Mouse (Mus musculus) heart, adult 2 months (tissue): Measurements from ENCODE around the gene Psma3. TPM values are rescaled to one million over a fixed set of nuclear protein-coding genes. Genes with fewer than 3 reads are reported as not detected.
A peak's percentile ranks its signal among the peaks of the same experiment; 100 is the strongest.
"Not testable (repeated sequence)": the region's sequence is repeated elsewhere in the genome, so short reads cannot be mapped to it uniquely, and the experiment has no call there.

Source experiments
- DNase-seq, 2 experiments: peaks; one replicate each; pipeline ENCODE4 v3.0.0; 2021
- H3K27ac ChIP-seq: fragments of 200-600 bp; 2 replicates; pipeline ENCODE4 v1.8.1; 2022
- H3K27me3 ChIP-seq: fragments of 200-500 bp; 2 replicates; pipeline ENCODE4 v1.6.1; 2012; ENCODE audit warnings: mild to moderate bottlenecking, low read length, inconsistent platforms, mixed read lengths; ENCODE audit not compliant: control insufficient read depth, insufficient read depth
- H3K36me3 ChIP-seq: fragments of 200-500 bp; 2 replicates; pipeline ENCODE4 v1.6.1; 2012; ENCODE audit warnings: low read length, inconsistent platforms; ENCODE audit not compliant: control insufficient read depth, insufficient read depth
- H3K4me1 ChIP-seq: fragments of 200-500 bp; 2 replicates; pipeline ENCODE4 v1.6.1; 2011; ENCODE audit warnings: low read length; ENCODE audit not compliant: control insufficient read depth, insufficient read depth
- H3K4me3 ChIP-seq: fragments of 200-600 bp; 2 replicates; pipeline ENCODE4 v1.8.1; 2022
- H3K79me2 ChIP-seq: fragments of 200-500 bp; replicated peaks from 2 replicates; pipeline ENCODE4 v1.6.1; 2012; ENCODE audit warnings: mild to moderate bottlenecking, inconsistent platforms, low read length, moderate library complexity, mixed read lengths; ENCODE audit not compliant: control insufficient read depth, insufficient read depth
- H3K9ac ChIP-seq: fragments of 200-500 bp; 2 replicates; pipeline ENCODE4 v1.6.1; 2012; ENCODE audit warnings: low read depth, mild to moderate bottlenecking, control low read depth, inconsistent platforms, low read length, mixed read lengths
- CTCF ChIP-seq: fragments of 200-600 bp; IDR thresholded peaks from 2 replicates; pipeline ENCODE4 v1.8.1; 2022; ENCODE audit warnings: antibody characterized with exemption, mild to moderate bottlenecking, moderate library complexity
- EP300 ChIP-seq: fragments of 200-500 bp; IDR thresholded peaks from 2 replicates; pipeline ENCODE4 v1.6.1; 2011; ENCODE audit warnings: low read depth, low read length, control low read depth; ENCODE audit not compliant: insufficient read depth
- POLR2A ChIP-seq: fragments of 200-500 bp; IDR thresholded peaks from 2 replicates; pipeline ENCODE4 v1.6.1; 2011; ENCODE audit warnings: mild to moderate bottlenecking, low read depth, low read length, control low read depth; ENCODE audit not compliant: insufficient read depth
- WGBS: fragments of 180-500 bp; shearing (Covaris S2); methylation state at CpG from one replicate; pipeline ENCODE4 v1.1.7; 2018; 5-methylcytosine and 5-hydroxymethylcytosine counted together
- intact Hi-C: fragments of 180-260 bp; cut with DNase I; formaldehyde crosslinking; loops from one replicate; pipeline ENCODE4 v1.15.1; 2025
- polyA plus RNA-seq: library from polyadenylated mRNA; depleted of rRNA; stranded (reverse); fragments of >200 nt; gene quantifications from 2 replicates; pipeline ENCODE4 v1.2.3, GENCODE M21; 2012
- total RNA-seq, 2 experiments: library from RNA; stranded (reverse); gene quantifications; 2 replicates each; pipeline ENCODE4 v1.2.3; 2021

Psma3 gene
- total and polyA plus RNA-seq, 3 experiments = 27.6 to 186 (median 174) TPM

DNA sequence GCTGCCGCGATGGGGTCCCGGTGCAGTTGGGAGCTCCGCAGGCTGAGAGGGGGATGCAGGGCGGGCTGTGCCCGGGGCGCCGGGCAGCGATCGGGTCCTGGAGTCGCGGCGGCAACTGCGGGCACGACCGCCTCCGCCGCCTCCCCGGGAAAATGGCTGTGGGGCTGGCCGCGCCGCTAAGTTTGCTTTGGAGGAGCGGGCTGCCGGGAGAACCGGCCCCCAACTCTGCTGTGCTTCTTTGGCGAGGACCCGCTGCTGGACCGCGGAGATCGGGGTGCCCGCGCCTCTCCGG, 41.7 kb downstream of the Psma3 start:
- TF ChIP-seq POLR2A (no peak), EP300 (no peak), CTCF (no peak)
- no peak for DNase-seq
- Histone ChIP-seq H3K36me3 (peaks cover 23% of the 10 kb centered on the region), H3K27ac (peak overlapping the region; percentile 94), H3K4me3 (peak overlapping the region; percentile 96), H3K9ac (peak overlapping the region; percentile 97), H3K4me1 (peaks cover 12% of the 10 kb centered on the region), H3K79me2 (0 out of 2 replicates have a peak, but pooled peaks cover 1% of the 10 kb centered on the region), H3K27me3 (no peaks in the 10 kb centered on the region)
- intact Hi-C loops = loop anchor here (2.0 kb wide), 1 partner anchor 47 kb away; no protein-coding TSS in a partner anchor
- under 1% methylated on average over 33 of the region's 33 CpGs for WGBS

DNA sequence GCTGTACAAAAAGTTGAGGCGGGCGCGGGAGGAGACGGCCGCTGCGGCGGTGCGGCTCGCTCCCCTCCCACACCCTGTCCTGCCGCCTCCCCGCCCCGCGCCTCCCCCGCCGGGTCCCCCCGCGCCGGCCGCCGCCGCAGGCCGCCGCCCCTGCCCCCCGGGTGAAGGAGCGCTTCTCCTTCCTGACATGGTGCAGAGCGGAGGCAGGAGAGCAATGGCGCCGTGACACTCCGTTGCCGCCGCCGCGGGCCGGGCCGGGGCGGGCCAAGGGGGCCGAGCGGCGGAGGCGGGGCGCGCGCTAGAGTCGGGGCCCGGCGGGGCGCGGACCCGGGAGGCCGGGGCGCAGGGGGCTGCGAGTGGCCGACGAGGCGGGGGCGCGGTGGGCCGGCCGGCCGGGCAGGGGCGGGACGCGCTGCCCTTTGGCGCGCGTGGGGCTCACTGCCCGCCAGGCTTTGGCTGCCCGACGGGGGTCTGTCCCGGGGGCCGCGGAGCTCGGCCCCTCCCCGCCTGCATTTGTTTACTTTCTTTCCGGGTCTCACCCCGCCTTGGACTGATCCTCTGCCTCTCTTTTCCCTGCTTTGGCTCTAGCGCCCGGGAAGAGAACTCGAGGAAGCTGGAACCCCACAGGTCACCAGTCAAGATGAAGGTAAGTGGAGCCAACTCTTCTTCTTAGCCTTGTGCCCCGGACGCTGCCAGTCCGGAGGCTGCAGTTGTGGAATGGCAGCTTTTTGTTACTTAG, 42.3 kb downstream of the Psma3 start:
- under 1% methylated on average over 29 of the region's 82 CpGs for WGBS

DNA sequence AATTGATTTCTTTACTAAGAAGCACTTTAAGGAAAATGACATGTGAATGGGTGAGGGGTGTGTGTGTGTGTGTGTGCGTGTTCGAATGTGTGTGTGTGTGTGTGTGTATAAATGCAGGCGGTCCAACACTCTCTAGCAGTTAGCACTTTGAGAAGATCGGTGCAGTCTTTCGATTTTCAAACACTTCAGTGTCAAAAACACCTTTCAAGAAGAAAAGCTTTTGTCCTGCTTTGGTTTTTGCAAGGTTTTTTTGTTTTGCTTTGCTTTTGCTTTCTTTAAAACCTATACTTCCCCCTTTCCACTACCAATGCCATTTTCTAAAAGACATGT, 42.8 kb downstream of the Psma3 start:
- Histone ChIP-seq H3K36me3 (peaks cover 18% of the 10 kb centered on the region), H3K9ac (peak overlapping the region; percentile 97), H3K4me3 (peak overlapping the region; percentile 96), H3K4me1 (peaks cover 7% of the 10 kb centered on the region), H3K79me2 (0 out of 2 replicates have a peak, but pooled peaks cover 1% of the 10 kb centered on the region), H3K27ac (peak overlapping the region; percentile 94), H3K27me3 (no peaks in the 10 kb centered on the region)
- no peak for TF ChIP-seq POLR2A
- TF ChIP-seq EP300 = no peak
- TF ChIP-seq CTCF = no peak
- 6% methylated on average over 5 of the region's 5 CpGs for WGBS
- DNase-seq = no peak
- intact Hi-C loops = loop anchor here (2.0 kb wide), 1 partner anchor 48 kb away; no protein-coding TSS in a partner anchor

More for the DNA sequence above, 42.3 kb downstream of the Psma3 start:
- no peaks in the 10 kb centered on the region for H3K27me3 ChIP-seq
- peak overlapping the region; percentile 97 for H3K9ac ChIP-seq
- no peak for TF ChIP-seq CTCF
- no peak; the same call in 1 of the 2 replicates for TF ChIP-seq POLR2A
- TF ChIP-seq EP300 = no peak
- H3K4me1 ChIP-seq = peaks cover 12% of the 10 kb centered on the region
- peak; percentile 78 for DNase-seq
- H3K79me2 ChIP-seq = 0 out of 2 replicates have a peak, but pooled peaks cover 1% of the 10 kb centered on the region
- H3K4me3 ChIP-seq = peak overlapping the region; percentile 96
- intact Hi-C loops = loop anchor here (2.0 kb wide), 1 partner anchor 48 kb away; no protein-coding TSS in a partner anchor
- H3K27ac ChIP-seq = peak overlapping the region; percentile 94
- peaks cover 24% of the 10 kb centered on the region for H3K36me3 ChIP-seq

DNA sequence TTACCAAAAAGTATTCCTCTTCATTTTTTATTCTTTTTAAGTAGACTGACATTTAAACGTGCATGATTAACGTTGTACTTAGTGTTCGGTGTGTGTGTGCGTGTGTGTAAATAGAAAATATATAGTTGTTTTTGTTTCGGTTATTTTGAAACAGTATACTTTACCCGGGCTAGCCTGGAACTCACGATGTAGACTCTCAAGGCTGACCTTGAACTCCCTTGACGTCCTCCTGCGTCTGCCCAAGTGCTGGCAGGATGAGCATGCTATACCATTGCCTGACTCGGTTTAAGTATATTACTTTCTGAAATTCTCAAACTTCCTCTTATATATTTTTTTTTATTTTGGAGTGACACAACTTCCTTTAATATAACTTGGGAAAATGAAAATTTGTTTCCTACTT, 43.4 kb downstream of the Psma3 start:
- H3K4me1 ChIP-seq = peaks cover 6% of the 10 kb centered on the region
- intact Hi-C loops = loop anchor here (2.0 kb wide), 1 partner anchor 49 kb away; no protein-coding TSS in a partner anchor
- 0 out of 2 replicates have a peak, but pooled peaks cover 1% of the 10 kb centered on the region for H3K79me2 ChIP-seq
- TF ChIP-seq POLR2A (no peak), CTCF (no peak), EP300 (no peak)
- no peak overlapping the region for H3K27ac ChIP-seq
- DNase-seq = no peak
- H3K36me3 ChIP-seq = peaks cover 14% of the 10 kb centered on the region
- no peaks in the 10 kb centered on the region for H3K27me3 ChIP-seq
- no peak overlapping the region for H3K4me3 ChIP-seq
- 65% methylated on average over 10 of the region's 10 CpGs for WGBS
- no peak overlapping the region for H3K9ac ChIP-seq

GRCm38 (mm10) chr12:71019211-71019610, 44.8 kb downstream of the Psma3 start:
- Histone ChIP-seq H3K27ac (no peak overlapping the region), H3K36me3 (peaks cover 3% of the 10 kb centered on the region), H3K9ac (no peak overlapping the region), H3K4me1 (peaks cover under 1% of the 10 kb centered on the region; the same call in 1 of the 2 replicates), H3K79me2 (no peaks in the 10 kb centered on the region; the same call in 1 of the 2 replicates), H3K4me3 (no peak overlapping the region), H3K27me3 (no peaks in the 10 kb centered on the region)
- DNase-seq = no peak
- TF ChIP-seq CTCF (no peak), POLR2A (no peak)
- WGBS = 92% methylated on average over 8 of the region's 8 CpGs
- intact Hi-C loops = no loop called here

- H3K4me1 ChIP-seq = no peaks in the 10 kb centered on the region
- WGBS = 93% methylated on average over 10 of the region's 10 CpGs
- intact Hi-C loops = no loop called here
- no peak for DNase-seq
- H3K79me2 ChIP-seq = peaks cover 2% of the 10 kb centered on the region; the same call in 1 of the 2 replicates
- H3K9ac ChIP-seq = no peak overlapping the region
- no peak for TF ChIP-seq POLR2A
- TF ChIP-seq EP300 = no peak
- no peak for TF ChIP-seq CTCF
- no peak overlapping the region for H3K4me3 ChIP-seq
- no peaks in the 10 kb centered on the region for H3K27me3 ChIP-seq
- peaks cover 5% of the 10 kb centered on the region for H3K36me3 ChIP-seq
- H3K27ac ChIP-seq = no peak overlapping the region
These were observed 50.0 kb downstream of the Psma3 start for GRCm38 (mm10) chr12:71024411-71024810.

GRCm38 (mm10) chr12:71028265-71028664, 53.8 kb downstream of the Psma3 start:
- intact Hi-C loops, H3K36me3 ChIP-seq: not testable (repeated sequence)

More at GRCm38 (mm10) chr12:71028265-71028664, 53.8 kb downstream of the Psma3 start:
- H3K9ac ChIP-seq, H3K27ac ChIP-seq, H3K27me3 ChIP-seq, DNase-seq, H3K4me1 ChIP-seq, H3K4me3 ChIP-seq, H3K79me2 ChIP-seq: not testable (repeated sequence)
- 90% methylated on average over 8 of the region's 8 CpGs for WGBS
